ENCODE assay signal across 9 mouse cellular contexts in the genomic region with DNA sequence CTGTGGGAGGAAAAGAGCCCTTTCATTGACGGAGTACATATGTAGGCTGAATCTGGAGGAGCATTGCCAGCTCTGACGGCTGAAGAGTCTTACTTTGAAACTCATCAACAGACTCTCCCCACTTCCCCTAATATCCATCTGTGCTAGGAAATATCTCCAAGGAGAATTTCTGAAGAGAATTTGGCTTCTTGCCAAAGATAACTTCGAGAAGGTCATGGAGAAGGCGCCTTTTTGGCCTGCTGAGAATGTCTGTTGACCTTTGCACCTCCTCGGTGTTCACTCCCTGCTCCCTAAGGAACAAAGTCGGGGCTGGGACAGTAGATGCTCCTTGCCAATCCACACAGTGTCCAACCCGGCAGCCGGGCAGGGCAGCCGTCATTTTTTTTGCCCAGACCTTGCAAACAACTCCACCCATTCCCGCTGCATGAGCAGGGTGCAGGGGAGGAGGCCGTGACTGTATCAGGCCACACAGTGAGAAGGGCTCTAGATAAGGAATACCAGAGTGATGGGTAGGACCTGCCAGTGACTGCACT. TPM values are rescaled to one million over a fixed set of nuclear protein-coding genes. Genes with fewer than 3 reads are reported as not detected.
DNase-seq lines count a peak whose midpoint lies in the region; ATAC-seq and TF ChIP-seq lines count a peak whose summit lies in the region.
"Had no signal": no experiment of that assay in that cellular context is flagged by ENCODE, and none has a peak within 500 bp of the region (broad histone marks: within the 10 kb centered on the region; RNA-seq: fewer than 3 reads in every experiment).

No protein-coding gene starts in this region.

- H3K9ac ChIP-seq in lung, embryonic 14.5 days, result no peak overlapping the region
- H3K9ac ChIP-seq in forebrain, embryonic 12.5 days, result no peak overlapping the region
- H3K9ac ChIP-seq: liver, embryonic 14.5 days had no signal

- peak; percentile 48 for DNase-seq in embryo, embryonic 11 days
- DNase-seq in embryo, embryonic 10 days (ENCODE audit: low spot score), result no peak
- peak; percentile 15 to 41 for DNase-seq in adrenal gland, postnatal 36 days
- peak; percentile 31 for DNase-seq in heart, postnatal 4 days
- peak; percentile 59 for DNase-seq in lung, embryonic 14.5 days
- DNase-seq in layer of hippocampus, postnatal 14 days (ENCODE audit: low spot score in 2 of 2), result no peak
- no peak for DNase-seq in thymus, adult 18-20 months

- no peak overlapping the region for H3K4me2 ChIP-seq in lung, embryonic 14.5 days
- H3K4me2 ChIP-seq in forebrain, embryonic 12.5 days, result no peak overlapping the region

- no peaks in the 10 kb centered on the region for H3K36me3 ChIP-seq in lung, embryonic 14.5 days (ENCODE audit: insufficient read depth)
- H3K36me3 ChIP-seq in forebrain, embryonic 12.5 days (replicated peaks), result no peaks in the 10 kb centered on the region

- WGBS in lung, embryonic 14.5 days, result 15% methylated on average over 11 of the region's 11 CpGs
- 80% methylated on average over 11 of the region's 11 CpGs for WGBS in forebrain, embryonic 12.5 days

- TF ChIP-seq CTCF in lung, embryonic 14.5 days (IDR thresholded peaks at IDR 0.05; ENCODE audit: low read depth), result no peak

- H3K4me1 ChIP-seq in lung, embryonic 14.5 days (ENCODE audit: insufficient read depth), result no peaks in the 10 kb centered on the region
- no peaks in the 10 kb centered on the region for H3K4me1 ChIP-seq in forebrain, embryonic 12.5 days

- H3K4me3 ChIP-seq in lung, embryonic 14.5 days (ENCODE audit: low read depth, low read length), result no peak overlapping the region
- no peak overlapping the region for H3K4me3 ChIP-seq in forebrain, embryonic 12.5 days (replicated peaks)

- no peaks in the 10 kb centered on the region for H3K27me3 ChIP-seq in lung, embryonic 14.5 days (ENCODE audit: insufficient read depth, low read length)
- H3K27me3 ChIP-seq in forebrain, embryonic 12.5 days, result no peaks in the 10 kb centered on the region; the same call in 1 of the 2 replicates

- no peaks in the 10 kb centered on the region; the same call in 1 of the 2 replicates for H3K9me3 ChIP-seq in lung, embryonic 14.5 days (ENCODE audit: low read depth, low read length)
- 0 out of 2 replicates have a peak, but pooled peaks cover 1% of the 10 kb centered on the region for H3K9me3 ChIP-seq in forebrain, embryonic 12.5 days

- no peak for ATAC-seq in lung, embryonic 14.5 days (ENCODE audit: insufficient read depth)
- no peak for ATAC-seq in forebrain, embryonic 12.5 days (ENCODE audit: low FRiP score)

- H3K27ac ChIP-seq in lung, embryonic 14.5 days (ENCODE audit: low read depth), result no peak overlapping the region
- no peak overlapping the region for H3K27ac ChIP-seq in forebrain, embryonic 12.5 days
- H3K27ac ChIP-seq: liver, embryonic 14.5 days had no signal

RNA-seq across cellular contexts. Expression of gene Ankrd33b, which starts 14.5 kb away (rescaled TPM):
- 1 to 10 TPM; 1.2 TPM for total RNA-seq in adrenal gland, postnatal 36 days (2021)
- total RNA-seq in heart, postnatal 4 days (2021), result 10 to 100 TPM; 12.8 to 13.4 TPM
- polyA plus RNA-seq in lung, embryonic 14.5 days (2014; fragmentation: Nextera tagmentation; extraction: Ambion mirVana), result 3.0 and 3.7 TPM in 2 replicates
- polyA plus RNA-seq in forebrain, embryonic 12.5 days (2016; fragmentation: Nextera tagmentation; extraction: Ambion mirVana), result 0.60 and 0.70 TPM in 2 replicates
- total RNA-seq in layer of hippocampus, postnatal 14 days (2021), result 10 to 100 TPM; 19.2 to 23.7 TPM

Comparison
In these comparisons a context has a peak if more than half of its experiments do, and no peak if none do; other contexts are left out.
1. DNase-seq: peak in embryo, embryonic 11 days (single experiment), adrenal gland, postnatal 36 days (2 of 2), heart, postnatal 4 days (single experiment) and lung, embryonic 14.5 days (single experiment); none in embryo, embryonic 10 days (single experiment), layer of hippocampus, postnatal 14 days (0 of 2) and thymus, adult 18-20 months (0 of 2).
2. RNA of gene Ankrd33b, which starts 14.5 kb away (total RNA-seq): 19.2 to 23.7 TPM in layer of hippocampus, postnatal 14 days and 12.8 to 13.4 TPM in heart, postnatal 4 days; 1.2 TPM in adrenal gland, postnatal 36 days; every median in the first group is over 4 times any median in the second.